Mouse (Mus musculus): ENCODE measurements around the gene Ppp1r13b. TPM values are rescaled to one million over a fixed set of nuclear protein-coding genes. Genes with fewer than 3 reads are reported as not detected.

Gene Ppp1r13b
- polyA plus RNA-seq, 1 experiment: 13.8 TPM

DNA sequence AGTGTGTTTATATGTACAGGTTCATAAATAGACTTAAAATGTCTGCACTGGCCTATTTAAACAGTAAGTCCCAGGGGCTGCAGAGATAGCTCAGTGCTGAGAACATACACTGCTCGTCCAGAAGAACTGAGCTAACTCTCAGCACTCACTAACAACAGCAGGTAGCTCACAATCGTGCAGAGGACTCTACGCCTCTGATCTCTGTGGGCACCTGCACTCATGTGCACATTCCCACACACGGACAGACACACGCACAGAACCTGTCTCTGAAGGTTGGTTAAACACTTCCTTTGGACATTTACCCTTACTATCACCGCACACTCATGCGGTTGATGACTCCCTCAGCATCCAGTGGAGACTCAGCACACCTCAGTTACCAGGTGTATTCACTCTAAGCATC is 37.1 kb downstream of the Ppp1r13b start:
- no peak for DNase-seq (ENCODE audit: low read depth in 1 of 2, low spot score in 2 of 2)
- Histone ChIP-seq H3K27ac (ENCODE audit: insufficient read depth, low read length) (no peak overlapping the region), H3K4me1 (ENCODE audit: control insufficient read depth, insufficient read depth, insufficient read length) (no peaks in the 10 kb centered on the region), H3K27me3 (ENCODE audit: control insufficient read depth, insufficient read depth, low read length) (no peaks in the 10 kb centered on the region), H3K4me3 (ENCODE audit: extremely low read depth, insufficient read depth, insufficient read length) (no peak overlapping the region), H3K36me3 (ENCODE audit: control insufficient read depth, insufficient read depth, low read length) (peaks cover 16% of the 10 kb centered on the region)
- TF ChIP-seq CTCF (IDR thresholded peaks at IDR 0.05; ENCODE audit: extremely low read depth, insufficient read depth, insufficient read length, insufficient replicate concordance): no peak
- no peak for TF ChIP-seq POLR2A (IDR thresholded peaks at IDR 0.05; ENCODE audit: low read depth, low read length)
- whole genome bisulfite sequencing: 90% methylated on average over 7 of the region's 7 CpGs

DNA sequence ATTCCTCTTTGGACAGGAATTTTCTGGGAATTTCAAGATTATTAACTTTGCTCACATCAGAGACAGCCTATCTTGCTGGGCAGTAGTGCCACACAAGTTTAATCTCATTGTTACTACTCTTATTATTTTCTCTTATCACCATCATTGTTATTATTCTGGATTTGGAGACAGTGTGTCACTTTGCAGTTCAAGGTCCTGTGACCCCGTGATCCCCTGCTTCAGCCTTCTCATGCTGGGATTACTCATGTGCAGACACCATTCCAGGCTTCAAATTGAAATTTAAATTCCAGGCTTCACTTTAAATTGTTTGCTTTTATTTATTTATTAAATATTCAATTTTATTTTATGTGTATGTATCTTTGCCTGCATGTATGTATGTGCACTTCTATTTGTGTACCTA is 38.1 kb downstream of the Ppp1r13b start:
- no peak overlapping the region for H3K27ac ChIP-seq (ENCODE audit: insufficient read depth, low read length)
- H3K4me3 ChIP-seq (ENCODE audit: extremely low read depth, insufficient read depth, insufficient read length): no peak overlapping the region
- peaks cover 19% of the 10 kb centered on the region for H3K36me3 ChIP-seq (ENCODE audit: control insufficient read depth, insufficient read depth, low read length)
- no peak for DNase-seq (ENCODE audit: low read depth in 1 of 2, low spot score in 2 of 2)
- no peaks in the 10 kb centered on the region for H3K27me3 ChIP-seq (ENCODE audit: control insufficient read depth, insufficient read depth, low read length)
- H3K4me1 ChIP-seq (ENCODE audit: control insufficient read depth, insufficient read depth, insufficient read length): no peaks in the 10 kb centered on the region
- 85% methylated on average over 1 of the region's 1 CpGs for WGBS
- no peak for TF ChIP-seq CTCF (IDR thresholded peaks at IDR 0.05; ENCODE audit: extremely low read depth, insufficient read depth, insufficient read length, insufficient replicate concordance)

DNA sequence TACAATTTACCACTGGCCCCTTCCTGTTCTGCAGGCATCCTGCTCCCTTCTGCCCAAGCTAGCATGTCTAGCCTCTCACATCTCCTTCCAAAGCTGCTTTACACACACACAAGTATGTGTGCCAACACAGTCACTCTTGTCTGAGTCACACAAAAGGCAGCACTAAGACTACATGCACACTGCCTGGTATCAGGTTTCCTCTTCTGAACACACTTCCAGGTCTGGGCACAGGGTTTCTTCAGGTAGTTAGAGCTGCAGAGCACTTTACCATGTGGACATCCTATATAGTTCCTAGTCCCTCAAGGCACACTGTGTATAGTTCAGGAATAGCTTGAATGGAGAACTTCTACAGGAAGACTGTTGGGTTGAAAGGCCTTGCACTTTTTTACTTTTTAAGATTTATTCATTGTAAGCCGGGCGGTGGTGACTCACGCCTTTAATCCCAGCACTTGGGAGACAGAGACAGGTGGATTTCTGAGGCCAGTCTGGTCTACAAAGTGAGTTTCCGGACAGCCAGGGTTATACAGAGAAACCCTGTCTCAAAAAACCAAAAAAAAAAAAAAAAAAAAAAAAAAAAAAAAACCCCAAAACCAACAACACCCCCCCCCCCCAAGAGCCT is 43.6 kb downstream of the Ppp1r13b start:
- H3K36me3 ChIP-seq (ENCODE audit: control insufficient read depth, insufficient read depth, low read length): peaks cover 17% of the 10 kb centered on the region
- no peak overlapping the region for H3K27ac ChIP-seq (ENCODE audit: insufficient read depth, low read length)
- no peaks in the 10 kb centered on the region for H3K4me1 ChIP-seq (ENCODE audit: control insufficient read depth, insufficient read depth, insufficient read length)
- no peak overlapping the region for H3K4me3 ChIP-seq (ENCODE audit: extremely low read depth, insufficient read depth, insufficient read length)
- DNase-seq (ENCODE audit: low read depth in 1 of 2, low spot score in 2 of 2): no peak
- TF ChIP-seq POLR2A (IDR thresholded peaks at IDR 0.05; ENCODE audit: low read depth, low read length) (no peak), CTCF (IDR thresholded peaks at IDR 0.05; ENCODE audit: extremely low read depth, insufficient read depth, insufficient read length, insufficient replicate concordance) (no peak)
- no peaks in the 10 kb centered on the region for H3K27me3 ChIP-seq (ENCODE audit: control insufficient read depth, insufficient read depth, low read length)
- WGBS: 87% methylated on average over 4 of the region's 4 CpGs

DNA sequence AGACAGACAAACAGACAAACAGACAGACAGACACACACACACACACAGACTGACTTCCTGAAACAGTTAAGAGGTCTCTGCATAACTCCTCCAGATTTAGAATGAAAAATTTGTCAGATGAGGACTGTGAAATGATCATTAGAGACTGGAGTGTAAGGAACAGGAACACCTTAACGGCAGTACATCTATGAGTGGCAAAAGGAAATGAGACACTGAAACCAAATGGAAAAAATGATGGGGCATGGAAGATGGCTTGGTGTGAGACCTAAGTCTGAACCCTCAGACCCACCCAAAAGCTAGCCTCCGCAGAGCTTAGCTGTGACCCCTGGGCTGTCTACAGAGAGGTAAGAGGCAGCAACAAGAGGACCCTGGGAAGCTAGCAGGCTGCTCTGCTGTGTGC is 52.5 kb downstream of the Ppp1r13b start:
- H3K4me1 ChIP-seq (ENCODE audit: control insufficient read depth, insufficient read depth, insufficient read length): no peaks in the 10 kb centered on the region
- no peaks in the 10 kb centered on the region for H3K27me3 ChIP-seq (ENCODE audit: control insufficient read depth, insufficient read depth, low read length)
- H3K27ac ChIP-seq (ENCODE audit: insufficient read depth, low read length): no peak overlapping the region
- 93% methylated on average over 2 of the region's 2 CpGs for WGBS
- H3K36me3 ChIP-seq (ENCODE audit: control insufficient read depth, insufficient read depth, low read length): peaks cover 4% of the 10 kb centered on the region; the same call in 1 of the 2 replicates
- no peak for DNase-seq (ENCODE audit: low read depth in 1 of 2, low spot score in 2 of 2)
- H3K4me3 ChIP-seq (ENCODE audit: extremely low read depth, insufficient read depth, insufficient read length): no peak overlapping the region
- no peak for TF ChIP-seq CTCF (IDR thresholded peaks at IDR 0.05; ENCODE audit: extremely low read depth, insufficient read depth, insufficient read length, insufficient replicate concordance)

DNA sequence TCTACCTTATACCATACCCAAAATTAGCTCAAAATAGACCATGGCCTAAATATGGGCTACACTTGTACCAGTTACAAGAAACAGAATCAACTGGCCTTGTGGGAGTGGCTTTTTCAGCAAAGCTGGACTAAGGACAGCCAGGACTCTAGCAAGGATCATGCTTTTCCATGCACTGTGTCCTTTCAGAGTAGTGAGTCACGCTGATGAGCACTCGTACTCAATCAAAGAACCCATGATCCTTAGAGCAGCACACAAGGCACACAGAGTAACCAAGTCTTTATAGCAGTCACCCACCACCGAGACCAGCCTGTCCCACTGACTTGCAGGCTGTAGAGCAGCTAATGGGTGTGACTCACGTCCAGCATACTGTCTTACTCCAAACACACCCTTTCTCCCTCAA is 54.4 kb downstream of the Ppp1r13b start:
- H3K4me1 ChIP-seq (ENCODE audit: control insufficient read depth, insufficient read depth, insufficient read length): no peaks in the 10 kb centered on the region
- 82% methylated on average over 4 of the region's 4 CpGs for WGBS
- H3K36me3 ChIP-seq (ENCODE audit: control insufficient read depth, insufficient read depth, low read length): peaks cover 4% of the 10 kb centered on the region; the same call in 1 of the 2 replicates
- no peak overlapping the region for H3K27ac ChIP-seq (ENCODE audit: insufficient read depth, low read length)
- H3K4me3 ChIP-seq (ENCODE audit: extremely low read depth, insufficient read depth, insufficient read length): no peak overlapping the region
- no peak for DNase-seq (ENCODE audit: low read depth in 1 of 2, low spot score in 2 of 2)
- no peaks in the 10 kb centered on the region for H3K27me3 ChIP-seq (ENCODE audit: control insufficient read depth, insufficient read depth, low read length)
- no peak for TF ChIP-seq CTCF (IDR thresholded peaks at IDR 0.05; ENCODE audit: extremely low read depth, insufficient read depth, insufficient read length, insufficient replicate concordance)
- no peak for TF ChIP-seq POLR2A (IDR thresholded peaks at IDR 0.05; ENCODE audit: low read depth, low read length)

DNA sequence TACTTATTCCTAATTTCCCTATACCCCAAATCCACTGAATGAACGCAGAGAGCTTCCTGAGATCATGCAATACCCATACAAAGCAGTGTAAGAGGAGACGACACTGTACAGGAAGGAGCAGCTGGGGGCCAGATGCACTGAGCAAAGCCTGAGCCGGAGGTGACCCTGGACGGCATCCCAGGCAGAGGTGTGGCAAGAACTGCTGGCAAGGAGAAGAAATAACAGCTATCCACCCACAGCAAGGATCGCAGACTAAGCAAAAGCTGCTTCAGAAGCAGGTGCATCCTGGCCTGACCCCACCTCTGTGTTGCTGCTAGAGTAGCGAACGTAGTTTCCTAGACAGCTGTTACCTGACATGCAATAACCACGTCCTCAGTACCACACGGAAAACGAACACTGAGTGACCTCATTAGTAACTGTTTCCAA is 54.9 kb downstream of the Ppp1r13b start:
- H3K4me1 ChIP-seq (ENCODE audit: control insufficient read depth, insufficient read depth, insufficient read length): no peaks in the 10 kb centered on the region
- H3K36me3 ChIP-seq (ENCODE audit: control insufficient read depth, insufficient read depth, low read length): peaks cover 4% of the 10 kb centered on the region; the same call in 1 of the 2 replicates
- no peaks in the 10 kb centered on the region for H3K27me3 ChIP-seq (ENCODE audit: control insufficient read depth, insufficient read depth, low read length)
- no peak for TF ChIP-seq CTCF (IDR thresholded peaks at IDR 0.05; ENCODE audit: extremely low read depth, insufficient read depth, insufficient read length, insufficient replicate concordance)
- TF ChIP-seq POLR2A (IDR thresholded peaks at IDR 0.05; ENCODE audit: low read depth, low read length): no peak
- H3K27ac ChIP-seq (ENCODE audit: insufficient read depth, low read length): no peak overlapping the region
- H3K4me3 ChIP-seq (ENCODE audit: extremely low read depth, insufficient read depth, insufficient read length): no peak overlapping the region
- DNase-seq (ENCODE audit: low read depth in 1 of 2, low spot score in 2 of 2): no peak
- WGBS: 23% methylated on average over 10 of the region's 10 CpGs

DNA sequence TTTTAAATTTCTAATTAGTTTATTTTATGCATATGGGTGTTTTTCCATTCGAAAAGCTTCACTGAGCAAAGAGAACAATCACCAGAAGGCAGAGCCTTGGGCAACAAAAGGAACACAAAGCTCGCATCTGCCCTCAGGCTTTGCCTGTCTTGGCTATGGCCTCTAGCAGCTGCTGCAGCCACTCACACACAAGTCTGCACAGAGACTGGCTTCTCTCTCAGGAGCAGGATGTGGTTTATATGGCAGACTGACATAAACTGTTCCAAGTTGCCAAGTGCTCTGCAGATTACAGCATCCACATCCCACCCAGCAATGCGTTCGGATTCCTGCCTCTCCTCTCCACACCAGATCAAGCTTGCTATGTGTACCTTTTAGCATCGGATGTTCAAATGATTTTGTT is 56.2 kb downstream of the Ppp1r13b start:
- Histone ChIP-seq H3K36me3 (ENCODE audit: control insufficient read depth, insufficient read depth, low read length) (0 out of 2 replicates have a peak, but pooled peaks cover under 1% of the 10 kb centered on the region), H3K27me3 (ENCODE audit: control insufficient read depth, insufficient read depth, low read length) (no peaks in the 10 kb centered on the region), H3K4me1 (ENCODE audit: control insufficient read depth, insufficient read depth, insufficient read length) (no peaks in the 10 kb centered on the region), H3K4me3 (ENCODE audit: extremely low read depth, insufficient read depth, insufficient read length) (no peak overlapping the region), H3K27ac (ENCODE audit: insufficient read depth, low read length) (no peak overlapping the region)
- no peak for TF ChIP-seq CTCF (IDR thresholded peaks at IDR 0.05; ENCODE audit: extremely low read depth, insufficient read depth, insufficient read length, insufficient replicate concordance)
- no peak for TF ChIP-seq POLR2A (IDR thresholded peaks at IDR 0.05; ENCODE audit: low read depth, low read length)
- no peak for DNase-seq (ENCODE audit: low read depth in 1 of 2, low spot score in 2 of 2)
- WGBS: 78% methylated on average over 5 of the region's 5 CpGs
